Mouse (Mus musculus): ENCODE data around the gene Thsd7a. TPM values are rescaled to one million over a fixed set of nuclear protein-coding genes. Genes with fewer than 3 reads are reported as not detected.

Thsd7a gene
- total RNA-seq, 2 experiments from 2014 or later: 4.6 to 7.8 TPM

DNA sequence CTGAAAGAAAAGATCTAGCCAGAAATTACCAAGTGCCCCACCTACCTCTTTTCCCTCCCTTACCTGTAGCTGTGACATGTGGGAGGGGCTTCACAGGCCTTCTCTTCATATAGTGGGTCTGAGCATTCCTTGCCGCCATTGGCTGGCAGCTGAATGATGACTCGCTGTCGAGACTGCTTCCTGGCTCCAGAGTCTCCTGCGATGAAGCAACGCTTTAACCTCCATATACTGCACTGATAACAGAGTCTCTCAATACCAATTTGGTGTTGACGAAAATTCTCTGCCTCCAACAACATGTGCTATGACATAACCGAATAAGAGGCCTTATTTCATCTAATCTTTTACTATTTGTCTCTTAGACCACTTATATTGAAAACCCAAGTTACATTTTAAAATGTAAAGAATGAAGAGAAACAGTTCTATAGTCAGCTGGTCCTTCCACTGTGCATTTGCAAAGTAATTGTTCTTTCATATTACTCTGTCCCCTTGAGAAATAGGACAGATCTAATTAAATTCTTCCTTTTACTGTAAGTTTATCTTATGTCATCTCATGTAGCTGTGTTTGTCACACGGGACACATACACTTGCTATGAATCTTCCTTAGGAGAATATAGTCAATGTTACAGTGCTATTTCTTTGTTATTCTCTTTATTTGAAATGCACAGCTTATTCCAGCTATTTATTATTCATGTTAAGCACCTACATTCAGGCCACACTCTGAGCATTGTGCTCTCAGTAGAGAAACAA is 351.3 kb downstream of the Thsd7a start:
- DNase-seq (ENCODE audit: low spot score in 2 of 2): no peak

DNA sequence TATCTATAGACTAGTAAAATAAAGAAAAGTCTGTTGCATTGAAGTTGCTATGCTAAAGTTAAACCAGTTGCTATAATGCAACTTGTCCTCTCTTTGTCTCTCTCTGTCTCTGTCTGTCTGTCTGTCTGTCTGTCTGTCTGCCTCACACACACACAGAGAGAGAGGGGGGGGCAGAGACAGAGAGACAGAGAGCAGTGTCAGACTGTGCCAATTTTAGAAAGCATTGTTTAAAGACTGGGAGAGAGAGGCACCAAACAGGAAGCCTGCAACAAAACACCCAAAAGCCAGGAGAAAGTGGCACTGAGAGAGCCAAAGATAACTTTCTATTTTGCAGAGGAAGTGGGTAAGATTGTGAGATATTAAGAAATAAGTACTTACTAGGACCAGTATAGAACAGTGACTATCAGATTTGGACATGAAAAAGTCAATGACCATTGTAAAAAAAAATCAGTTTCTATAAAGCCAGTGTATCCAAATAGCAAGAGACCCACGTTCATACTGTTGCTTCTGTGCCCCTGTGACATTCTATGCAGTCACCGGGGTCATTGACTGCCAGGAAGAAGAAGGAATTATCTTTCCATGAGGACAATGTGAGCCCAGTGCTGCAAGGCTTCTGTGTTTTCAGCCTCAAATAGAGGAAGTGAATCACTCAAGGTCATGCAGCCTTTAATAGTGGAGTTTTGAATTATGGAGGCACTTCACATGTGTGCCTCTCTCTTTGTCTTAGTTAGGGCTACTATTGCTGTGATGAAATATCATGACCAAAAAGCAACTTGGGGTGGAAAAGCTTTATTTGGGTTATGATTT is 355.4 kb downstream of the Thsd7a start:
- no peak for DNase-seq (ENCODE audit: low spot score in 2 of 2)

DNA sequence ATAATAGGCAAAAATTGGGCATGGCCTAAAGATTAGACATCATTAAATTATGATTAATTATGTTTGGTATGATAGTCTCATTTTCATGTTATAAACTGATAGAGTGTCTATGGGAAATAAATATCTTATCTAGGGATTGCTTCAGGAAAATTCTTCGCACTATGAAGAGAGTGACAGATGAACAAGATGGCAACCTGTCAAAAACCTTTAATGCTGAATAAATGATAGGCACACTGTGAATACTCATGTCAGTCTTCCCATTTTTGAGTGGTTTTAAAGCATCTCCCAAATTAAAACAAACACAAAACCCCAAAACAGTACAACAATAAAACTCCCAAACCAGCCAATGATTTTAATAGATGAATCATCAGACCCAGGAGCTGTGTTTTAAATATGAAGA is 362.5 kb downstream of the Thsd7a start:
- no peak for DNase-seq (ENCODE audit: low spot score in 2 of 2)

DNA sequence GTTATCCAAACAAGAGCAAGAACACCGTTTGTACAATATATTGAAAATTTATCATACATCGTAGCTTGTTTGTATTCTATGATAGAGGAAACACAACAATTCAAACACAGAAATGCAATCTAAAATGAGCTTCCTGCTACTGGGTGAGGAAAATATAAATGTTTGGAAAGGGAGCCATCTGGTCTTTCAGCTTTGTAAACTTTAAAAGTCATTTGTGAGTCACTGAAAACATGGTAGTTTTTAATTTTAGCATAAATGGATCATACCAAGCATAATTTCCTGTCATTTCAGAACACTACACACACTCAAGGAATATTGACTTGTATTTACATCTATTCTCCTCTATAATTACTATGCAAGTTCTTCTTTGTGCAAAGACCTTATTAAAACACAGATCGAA is 363.6 kb downstream of the Thsd7a start:
- no peak for DNase-seq (ENCODE audit: low spot score in 2 of 2)

DNA sequence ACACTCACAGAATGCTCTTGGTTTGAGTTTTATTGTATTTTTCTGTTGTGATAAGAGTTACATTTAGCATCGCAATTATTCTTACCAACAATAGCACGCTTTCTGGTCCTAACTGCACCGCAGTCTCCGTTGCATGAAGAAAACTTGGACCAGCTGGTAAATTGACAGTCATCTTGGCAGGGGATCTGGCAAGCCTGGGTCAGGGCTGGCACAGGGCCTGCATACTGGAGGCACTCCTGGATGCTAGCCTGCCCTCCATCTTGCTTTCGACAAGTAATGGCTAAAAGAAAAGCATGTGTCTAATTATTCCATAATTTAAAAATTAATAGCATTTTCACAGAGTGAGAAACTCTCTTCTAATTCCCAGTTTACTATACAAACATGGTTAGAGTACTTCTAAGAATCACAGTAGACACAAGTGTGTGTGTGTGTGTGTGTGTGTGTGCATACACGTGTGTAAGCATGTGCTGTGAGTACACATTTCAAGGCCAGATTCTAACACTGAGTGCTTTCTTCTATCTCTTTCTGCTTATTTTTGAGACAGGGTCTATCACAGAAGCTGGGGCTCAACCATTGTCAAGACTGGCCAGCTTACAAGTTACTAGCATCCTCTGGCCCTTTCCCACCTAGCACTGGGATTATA is 368.0 kb downstream of the Thsd7a start:
- peak in 1 of 2 experiments; percentile 26 for DNase-seq (ENCODE audit: low spot score in 2 of 2)

DNA sequence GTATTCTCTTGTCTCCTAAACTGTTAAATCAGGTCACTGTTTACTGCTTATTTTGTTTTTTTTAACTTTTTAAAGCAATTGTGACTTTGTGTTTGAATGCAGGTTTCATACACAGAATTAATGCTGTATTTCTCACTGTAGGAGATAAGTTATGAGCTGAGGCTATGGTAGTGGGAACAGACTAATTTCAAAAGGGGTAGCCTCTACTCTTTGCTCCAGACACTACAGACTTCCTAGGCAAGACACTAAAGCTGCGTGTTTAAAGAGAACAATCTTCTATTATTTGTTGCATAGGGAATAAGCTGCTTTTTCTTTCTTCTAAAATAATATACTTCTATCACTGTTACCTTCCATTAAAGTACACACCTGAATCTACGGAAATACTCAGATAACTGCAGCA is 368.5 kb downstream of the Thsd7a start:
- DNase-seq (ENCODE audit: low spot score in 2 of 2): no peak

DNA sequence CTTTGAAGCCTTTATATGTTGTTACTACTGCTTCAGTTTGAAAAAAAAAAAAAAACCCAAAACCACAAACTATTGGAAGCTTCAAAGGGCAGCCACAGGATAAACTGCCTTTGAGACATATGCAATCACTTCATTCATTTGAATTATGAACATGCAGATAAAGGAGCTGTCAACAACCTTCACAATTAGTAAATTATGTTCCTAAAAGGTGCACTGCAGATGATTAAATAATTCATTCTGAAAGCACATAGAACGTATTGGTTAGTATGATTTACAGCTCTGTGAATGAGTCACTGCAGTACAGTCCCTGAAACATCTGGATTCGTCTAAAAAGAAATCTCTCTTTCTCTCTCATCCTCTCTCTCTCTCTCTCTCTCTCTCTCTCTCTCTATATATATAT is 390.5 kb downstream of the Thsd7a start:
- DNase-seq (ENCODE audit: low spot score in 2 of 2): no peak

DNA sequence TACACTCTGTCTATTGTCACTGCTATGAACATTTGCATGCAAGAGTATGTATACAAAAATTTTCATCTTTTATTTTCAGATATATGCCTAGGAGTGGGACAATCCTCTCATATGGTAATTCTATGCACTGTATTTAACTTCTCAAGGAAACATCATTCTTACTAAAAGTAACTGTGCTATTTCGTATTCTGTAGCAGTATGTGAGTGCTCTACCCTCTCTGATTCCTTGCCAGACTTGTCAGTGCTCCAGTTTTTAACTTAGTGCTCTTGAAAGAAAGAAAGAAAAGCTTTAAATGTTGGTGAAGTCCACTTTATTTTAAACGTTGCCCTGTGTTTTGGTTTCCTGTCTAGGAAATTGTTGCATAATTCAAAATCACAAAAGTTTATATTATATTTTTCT is 395.6 kb downstream of the Thsd7a start:
- no peak for DNase-seq (ENCODE audit: low spot score in 2 of 2)

DNA sequence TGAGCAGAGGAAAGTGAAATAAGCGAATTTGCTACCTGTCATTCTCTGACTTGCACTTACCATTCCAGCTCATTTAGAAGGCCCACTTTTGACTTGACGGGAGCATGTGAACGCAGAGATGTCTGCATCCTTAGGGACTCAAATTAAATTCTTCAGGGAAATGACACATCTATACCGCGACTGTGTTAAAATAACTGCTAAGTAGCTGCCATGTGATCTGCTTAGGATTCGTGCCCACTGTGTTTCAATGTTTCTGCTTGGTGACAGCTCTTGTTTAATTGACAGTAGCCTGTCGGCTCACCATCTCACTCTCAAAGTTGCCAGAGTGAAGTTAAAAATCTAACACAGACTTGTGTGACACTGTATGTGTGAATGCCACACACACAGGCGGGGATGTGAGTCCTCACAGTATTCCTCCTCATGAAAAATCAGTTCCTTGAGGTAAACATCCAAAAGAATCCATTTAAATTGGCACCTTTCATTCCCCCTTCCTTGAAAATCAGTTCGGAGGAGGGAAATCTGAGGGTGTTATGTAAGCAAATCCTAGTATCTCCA is 397.0 kb downstream of the Thsd7a start:
- no peak for DNase-seq (ENCODE audit: low spot score in 2 of 2)

DNA sequence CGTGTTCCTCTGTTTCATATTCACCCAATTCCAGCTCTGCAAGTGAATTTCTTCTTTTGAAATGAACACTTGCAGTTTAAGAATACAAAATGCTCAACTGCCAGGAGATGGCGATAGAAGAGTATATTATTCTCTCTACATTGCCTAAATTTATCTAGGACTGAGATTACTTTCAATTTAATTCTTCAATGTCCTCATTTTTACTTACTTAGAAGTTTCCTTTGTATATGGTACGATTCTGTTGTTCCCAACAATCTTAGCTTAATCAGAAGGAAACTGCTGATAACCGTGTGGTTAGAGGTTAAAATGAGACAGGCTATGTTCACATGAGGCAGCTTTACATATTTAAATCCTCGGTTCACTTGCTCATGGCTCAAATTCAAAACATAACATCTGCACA is 398.5 kb downstream of the Thsd7a start:
- DNase-seq (ENCODE audit: low spot score in 2 of 2): no peak

DNA sequence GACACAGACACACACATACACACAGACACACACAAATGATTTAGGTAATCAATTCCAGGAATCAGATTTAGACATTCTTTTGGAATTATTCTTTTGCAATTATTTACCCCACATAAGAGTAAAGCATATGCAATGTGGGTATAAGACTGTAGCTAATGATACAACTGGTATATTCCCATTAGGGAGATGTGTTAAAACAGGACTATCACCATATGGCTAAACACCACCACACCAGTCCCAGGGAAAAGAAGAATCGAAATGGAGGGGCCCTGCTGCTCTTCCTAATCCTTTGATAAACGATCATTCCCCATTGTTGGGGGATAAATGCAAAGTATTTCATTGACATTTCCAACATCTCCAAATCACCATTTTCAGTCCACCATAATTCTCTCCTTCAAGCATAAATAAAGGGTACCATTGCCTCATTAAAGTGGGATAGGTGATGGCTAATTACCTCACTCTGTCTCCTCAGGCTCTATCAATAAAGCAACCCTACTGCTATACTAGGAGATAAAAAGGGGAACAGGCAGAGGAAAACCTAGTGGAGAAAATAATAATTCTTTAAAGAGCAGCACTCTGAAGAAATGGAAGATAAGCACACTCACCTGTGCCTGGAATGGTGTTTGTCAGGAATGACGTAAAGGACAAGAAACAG is 400.0 kb downstream of the Thsd7a start:
- DNase-seq (ENCODE audit: low spot score in 2 of 2): no peak

DNA sequence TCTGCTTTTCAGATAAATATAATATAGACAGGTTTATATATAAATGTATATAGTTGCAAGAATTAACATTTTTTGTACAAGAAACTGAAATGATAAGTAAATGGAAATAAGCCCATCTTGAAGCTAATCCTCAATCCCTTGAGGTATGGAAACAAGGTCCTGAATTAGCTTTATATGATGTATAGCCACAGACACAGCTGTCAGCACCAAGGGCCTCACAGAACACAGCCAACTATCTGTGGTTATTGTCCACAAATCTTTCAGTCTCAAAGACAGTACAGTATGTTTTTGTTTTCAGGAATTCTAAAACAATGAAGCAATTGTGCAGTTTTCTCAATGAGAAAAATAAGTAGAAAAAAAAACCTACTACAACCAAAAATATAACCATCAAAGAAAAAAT is 400.5 kb downstream of the Thsd7a start:
- no peak for DNase-seq (ENCODE audit: low spot score in 2 of 2)

DNA sequence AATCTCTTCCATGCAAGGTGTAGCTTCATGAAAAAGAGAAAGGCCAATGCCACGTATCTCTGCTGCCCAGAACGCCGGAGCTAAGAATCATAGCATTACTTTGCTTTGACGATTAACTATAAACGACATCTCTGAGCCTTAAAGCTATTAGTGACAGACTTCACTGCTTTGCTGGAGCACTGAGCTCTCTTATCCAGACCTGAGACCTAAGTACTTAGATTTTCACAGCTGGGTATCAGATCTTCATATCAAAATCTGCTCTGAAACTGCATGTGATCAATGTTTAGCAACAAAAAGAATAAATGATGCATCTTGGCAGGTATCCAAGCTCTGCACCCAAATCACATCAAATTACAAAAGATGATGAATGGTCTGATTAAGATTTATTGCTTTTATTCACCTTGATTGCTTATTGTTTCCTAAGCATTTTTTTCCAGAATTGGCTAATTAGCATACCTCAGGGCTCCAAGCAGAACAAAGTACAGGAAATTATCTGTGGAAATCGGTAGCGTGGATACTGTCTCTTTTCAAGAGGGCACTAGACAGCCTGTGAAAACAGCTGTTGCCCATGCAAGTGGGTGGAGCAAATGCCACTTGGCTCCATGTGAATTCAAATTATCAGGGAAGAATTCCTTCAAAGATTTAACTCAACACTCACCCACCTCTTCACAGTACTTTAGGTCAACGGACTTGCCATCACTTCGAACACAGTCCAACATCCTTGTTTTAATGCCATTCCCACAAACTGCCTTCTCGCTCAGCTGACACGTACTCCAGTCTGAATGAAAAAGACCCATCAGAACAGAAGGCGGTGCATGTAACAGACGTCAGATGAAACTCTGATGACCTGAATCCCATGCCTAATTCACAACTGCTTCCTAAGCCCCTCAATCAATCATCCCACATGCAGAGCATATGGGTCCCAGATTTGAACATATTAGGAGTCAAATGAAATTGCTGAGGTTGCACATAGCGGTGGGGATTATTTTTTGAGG is 412.3 kb downstream of the Thsd7a start:
- no peak for DNase-seq (ENCODE audit: low spot score in 2 of 2)

DNA sequence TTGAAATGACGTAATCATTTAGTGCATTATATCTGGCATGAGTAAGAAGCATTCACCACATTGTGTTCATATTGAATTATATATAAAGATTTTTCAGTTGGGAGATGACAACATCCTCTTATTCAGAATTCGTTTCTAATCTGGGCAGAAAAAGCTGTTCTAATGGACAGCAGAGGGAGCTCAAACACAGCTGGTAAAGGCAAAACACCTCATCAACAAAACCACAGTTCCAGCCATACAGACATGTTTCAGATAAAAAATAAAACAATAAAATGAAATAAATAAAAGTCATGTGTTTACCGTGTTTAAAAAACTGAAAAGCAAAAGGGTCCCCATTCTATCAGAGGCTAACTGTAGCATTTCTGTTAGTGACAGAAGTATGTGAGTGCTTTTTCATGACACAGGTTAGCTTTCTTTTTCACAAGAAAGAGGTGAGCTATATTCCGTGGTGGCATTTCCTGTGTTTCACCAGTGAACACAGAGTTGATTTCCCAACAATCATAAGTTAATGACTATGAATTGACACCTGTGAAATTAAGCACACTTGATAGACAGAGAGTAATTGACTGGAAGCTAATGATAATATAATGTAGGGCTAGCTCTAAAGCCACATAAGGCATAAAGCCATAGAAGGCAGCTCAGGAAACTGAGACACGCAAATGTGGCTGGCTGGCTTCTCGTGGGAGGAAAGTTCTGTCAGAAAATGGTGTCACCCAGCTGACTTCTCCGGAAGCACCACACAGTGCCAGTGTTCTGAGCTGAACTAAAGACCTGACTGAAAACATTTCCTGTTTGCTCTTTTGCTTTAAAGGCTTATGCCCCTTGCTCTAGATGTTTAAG is 433.9 kb downstream of the Thsd7a start:
- no peak for DNase-seq (ENCODE audit: low spot score in 2 of 2)

DNA sequence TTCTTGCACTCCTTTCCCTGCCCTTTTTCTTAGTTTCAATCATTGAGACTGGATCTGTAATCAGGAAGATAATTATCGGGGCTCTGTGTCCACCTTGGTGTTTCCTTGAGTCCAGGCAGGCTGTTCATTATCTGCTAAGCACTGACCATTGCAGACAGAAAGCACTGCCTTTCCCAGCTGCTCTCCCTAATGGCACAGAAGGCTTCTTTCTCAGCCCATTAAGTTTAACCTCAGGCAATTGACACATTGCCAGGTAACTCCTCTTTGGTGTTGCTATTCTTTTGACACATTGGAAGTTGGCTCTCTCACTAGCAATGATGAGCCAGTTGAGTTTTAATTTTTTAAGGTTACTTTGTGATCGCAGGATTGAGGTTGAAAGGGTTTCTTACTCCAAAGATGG is 441.7 kb downstream of the Thsd7a start:
- no peak for DNase-seq (ENCODE audit: low spot score in 2 of 2)

DNA sequence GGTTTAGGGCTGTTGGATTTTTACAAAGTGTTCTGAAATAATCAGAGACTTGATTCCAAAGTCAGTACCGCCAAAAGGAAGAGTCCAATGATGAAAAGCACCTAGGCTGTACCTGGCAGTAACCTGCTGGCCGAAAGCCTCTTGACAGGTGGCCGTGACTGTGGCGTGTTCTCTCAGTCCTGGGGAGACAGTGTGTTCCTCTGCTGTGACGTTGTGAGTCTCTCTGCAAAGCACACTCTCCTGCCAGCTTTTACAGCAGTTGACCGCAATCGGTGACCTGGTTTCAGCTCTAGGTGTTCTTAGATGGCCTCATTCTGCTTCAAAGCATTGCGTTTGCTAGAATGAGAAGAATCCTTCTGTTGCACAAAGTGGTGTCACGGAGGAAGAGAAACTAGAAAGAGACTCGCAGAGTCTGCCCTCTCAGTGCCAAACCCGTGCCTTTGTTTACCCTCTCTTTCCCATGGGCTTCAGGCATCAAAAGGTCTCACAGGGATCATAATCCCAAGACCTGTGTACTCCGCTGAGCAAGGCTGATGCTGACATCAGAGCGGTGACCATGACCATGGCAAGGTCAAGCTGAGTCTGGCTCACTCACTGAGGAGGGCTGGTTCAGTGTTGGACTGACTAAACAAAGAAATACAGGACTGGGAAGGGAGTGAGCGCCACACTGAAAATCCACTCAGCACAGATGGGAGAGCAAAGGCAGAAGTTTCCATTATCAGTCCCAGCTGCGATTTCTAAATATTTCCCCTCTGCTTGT is 486.4 kb downstream of the Thsd7a start:
- no peak for DNase-seq (ENCODE audit: low spot score in 2 of 2)

All from gastrocnemius, postnatal 4 days (tissue).